Mouse (Mus musculus) hindbrain, postnatal 0 days (tissue): ENCODE measurements around the gene Pde2a. TPM values are rescaled to one million over a fixed set of nuclear protein-coding genes. Genes with fewer than 3 reads are reported as not detected.

ENCODE experiments used
- ATAC-seq: fragments of 200-750 bp; cut with Nextera tagmentation; 2 replicates; pipeline ENCODE4 v1.8.0; 2017; ENCODE audit warnings: mild to moderate bottlenecking, moderate TSS enrichment, moderate library complexity
- DNase-seq: peaks from one replicate; pipeline ENCODE4 v3.0.0-alpha.2; 2015; ENCODE audit warnings: low spot score
- H3K27ac ChIP-seq: fragments of 300-500 bp; sonication (generic); 2 replicates; pipeline ENCODE4 v1.5.1; 2014; ENCODE audit warnings: mild to moderate bottlenecking
- H3K27me3 ChIP-seq: fragments of 300-500 bp; sonication (generic); 2 replicates; pipeline ENCODE4 v1.6.1; 2014; ENCODE audit warnings: low read length, mixed read lengths; ENCODE audit not compliant: insufficient read depth
- H3K36me3 ChIP-seq: fragments of 300-500 bp; sonication (generic); 2 replicates; pipeline ENCODE4 v1.6.1; 2014; ENCODE audit warnings: low read length, mixed read lengths; ENCODE audit not compliant: insufficient read depth
- H3K4me1 ChIP-seq: fragments of 300-500 bp; sonication (generic); 2 replicates; pipeline ENCODE4 v1.6.1; 2014; ENCODE audit warnings: antibody characterized with exemption, low read length, mixed read lengths; ENCODE audit not compliant: insufficient read depth
- H3K4me2 ChIP-seq: fragments of 300-500 bp; sonication (generic); 2 replicates; pipeline ENCODE4 v1.6.1; 2014; ENCODE audit warnings: low read depth, mild to moderate bottlenecking, low read length, moderate library complexity, mixed read lengths
- H3K4me3 ChIP-seq: fragments of 300-500 bp; sonication (generic); 2 replicates; pipeline ENCODE4 v1.5.1; 2014; ENCODE audit warnings: low read length
- H3K9ac ChIP-seq: fragments of 300-500 bp; sonication (generic); replicated peaks from 2 replicates; pipeline ENCODE4 v1.6.1; 2014; ENCODE audit warnings: mild to moderate bottlenecking, low read length, moderate library complexity, mixed read lengths
- H3K9me3 ChIP-seq: fragments of 300-500 bp; sonication (generic); 2 replicates; pipeline ENCODE4 v1.6.1; 2016; ENCODE audit warnings: low read length, mixed read lengths
- CTCF ChIP-seq: IDR thresholded peaks from 2 replicates; pipeline ENCODE4 v1.5.1; 2016; ENCODE audit warnings: antibody characterized with exemption, control low read depth, low read depth
- WGBS: fragments of 180-500 bp; shearing (Covaris S2); extraction: QIAGEN DNeasy Blood & Tissue Kit; methylation state at CpG from one replicate; pipeline ENCODE4 v1.1.7; 2014; 5-methylcytosine and 5-hydroxymethylcytosine counted together
- polyA plus RNA-seq: library from polyadenylated mRNA; unstranded; fragments of >200 nt; fragmentation: Nextera tagmentation; extraction: Ambion mirVana; gene quantifications from 2 replicates; pipeline ENCODE4 v1.2.1, GENCODE M21; 2015
- total RNA-seq: library from RNA; depleted of rRNA; stranded (reverse); fragments of >200 nt; gene quantifications from 2 replicates; pipeline ENCODE4 v1.2.3, GENCODE M21; 2014

Gene Pde2a
- total and polyA plus RNA-seq, 2 experiments from 2014 or later = 27.1 to 55.8 TPM

DNA sequence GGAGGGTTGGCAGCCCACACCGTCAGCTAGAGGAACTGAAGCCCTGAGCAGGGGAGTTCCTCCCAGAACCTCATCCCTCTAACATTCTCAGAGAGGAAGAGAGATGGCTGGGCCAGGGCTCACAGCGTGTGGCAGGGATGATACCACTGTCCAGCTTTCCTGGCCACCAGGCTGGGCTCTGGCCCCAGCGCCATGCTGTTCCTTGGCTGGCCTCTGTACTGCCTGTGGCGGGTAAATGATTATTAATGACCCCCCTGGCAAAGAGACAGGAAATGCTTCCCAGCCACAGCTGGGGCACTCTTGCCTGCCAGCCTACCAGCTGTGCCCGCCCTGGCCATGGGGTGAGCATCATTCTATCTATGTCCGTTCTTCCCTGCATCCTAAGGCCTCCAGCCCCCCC, 33.6 kb downstream of the Pde2a start:
- Histone ChIP-seq H3K27ac (no peak overlapping the region), H3K4me3 (no peak overlapping the region), H3K36me3 (no peaks in the 10 kb centered on the region), H3K4me2 (no peak overlapping the region), H3K9ac (no peak overlapping the region), H3K9me3 (no peaks in the 10 kb centered on the region), H3K4me1 (peaks cover 10% of the 10 kb centered on the region; the same call in 1 of the 2 replicates), H3K27me3 (no peaks in the 10 kb centered on the region)
- TF ChIP-seq CTCF = 0 out of 2 replicates have a peak, but pooled peaks have one; percentile 13
- DNase-seq = peak; percentile 63
- ATAC-seq = peak; percentile 22
- WGBS = 42% methylated on average over 6 of the region's 6 CpGs

DNA sequence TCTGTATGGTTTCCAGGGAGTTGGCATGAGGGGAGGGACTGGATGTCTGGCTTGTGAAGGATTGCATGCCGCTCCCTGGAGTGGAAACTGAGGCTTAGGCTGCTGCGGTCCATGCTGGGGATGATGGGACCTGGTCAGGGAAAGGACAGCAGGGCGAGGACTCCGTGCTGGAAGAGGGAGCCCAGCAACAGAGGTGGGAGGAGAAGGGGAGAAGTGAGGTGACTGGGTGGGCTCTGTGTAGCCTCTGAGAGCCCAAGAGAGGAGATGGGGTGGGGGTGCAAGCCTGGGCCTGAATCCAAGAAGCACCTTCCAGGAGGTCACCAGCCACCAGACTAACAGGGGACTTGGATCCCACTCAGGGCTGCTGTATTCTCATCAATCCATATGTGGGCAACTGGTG, 34.8 kb downstream of the Pde2a start:
- H3K9ac ChIP-seq = no peak overlapping the region
- 0 out of 2 replicates have a peak overlapping the region, but pooled peaks have one; percentile 13 for H3K4me2 ChIP-seq
- H3K27me3 ChIP-seq = no peaks in the 10 kb centered on the region
- no peak overlapping the region for H3K27ac ChIP-seq
- H3K9me3 ChIP-seq = no peaks in the 10 kb centered on the region
- no peak for TF ChIP-seq CTCF
- peaks cover 14% of the 10 kb centered on the region; the same call in 1 of the 2 replicates for H3K4me1 ChIP-seq
- no peaks in the 10 kb centered on the region for H3K36me3 ChIP-seq
- ATAC-seq (no peak), DNase-seq (no peak)
- 54% methylated on average over 4 of the region's 4 CpGs for WGBS
- no peak overlapping the region for H3K4me3 ChIP-seq

DNA sequence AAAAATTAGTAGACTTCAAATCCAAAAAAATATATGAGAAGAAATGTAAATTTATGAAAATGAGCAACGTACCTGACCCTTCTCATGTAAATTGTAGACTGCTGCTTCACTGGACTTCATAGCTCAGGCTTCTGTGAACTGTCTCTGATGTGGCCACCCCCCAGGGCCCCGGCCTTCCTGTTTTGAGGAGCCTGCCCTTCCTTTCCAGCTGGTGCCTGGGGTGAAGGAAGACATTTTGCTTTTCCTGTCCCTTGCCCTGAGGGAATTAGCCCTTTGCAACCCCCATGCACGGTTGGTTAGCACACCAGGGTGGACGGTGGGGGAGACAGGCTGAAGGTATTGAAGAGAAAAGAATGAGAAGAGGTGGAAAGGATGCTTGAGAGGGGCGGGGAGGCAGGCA, 35.3 kb downstream of the Pde2a start:
- Histone ChIP-seq H3K27ac (no peak overlapping the region), H3K9me3 (no peaks in the 10 kb centered on the region), H3K4me1 (peaks cover 14% of the 10 kb centered on the region; the same call in 1 of the 2 replicates), H3K36me3 (no peaks in the 10 kb centered on the region), H3K4me2 (no peak overlapping the region), H3K4me3 (no peak overlapping the region), H3K27me3 (no peaks in the 10 kb centered on the region), H3K9ac (no peak overlapping the region)
- TF ChIP-seq CTCF = no peak
- DNase-seq = no peak
- ATAC-seq = no peak
- WGBS = 35% methylated on average over 5 of the region's 5 CpGs

DNA sequence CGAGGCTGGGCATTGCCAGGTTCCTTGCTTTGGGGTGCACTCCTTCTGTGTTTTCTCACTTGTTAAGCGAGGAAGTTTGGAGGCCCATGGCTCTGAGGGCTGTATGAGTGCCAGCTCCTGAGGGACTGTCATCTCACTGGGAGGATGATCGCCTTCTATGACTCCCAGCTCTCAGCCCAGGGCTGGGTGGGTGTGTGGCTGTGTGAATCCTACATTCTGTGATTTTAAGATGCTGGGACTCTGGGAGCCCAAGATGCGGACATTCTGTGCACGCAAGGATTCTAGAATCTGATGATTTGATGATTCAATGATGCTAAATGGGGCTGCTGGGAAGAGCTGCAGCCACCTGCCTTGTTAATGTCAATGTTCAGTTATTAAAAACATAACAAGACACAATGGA, 35.8 kb downstream of the Pde2a start:
- peaks cover 19% of the 10 kb centered on the region; the same call in 1 of the 2 replicates for H3K4me1 ChIP-seq
- no peak for TF ChIP-seq CTCF
- H3K36me3 ChIP-seq = no peaks in the 10 kb centered on the region
- no peak overlapping the region for H3K9ac ChIP-seq
- no peaks in the 10 kb centered on the region for H3K27me3 ChIP-seq
- no peaks in the 10 kb centered on the region for H3K9me3 ChIP-seq
- H3K27ac ChIP-seq = no peak overlapping the region
- WGBS = 75% methylated on average over 5 of the region's 5 CpGs
- H3K4me2 ChIP-seq = no peak overlapping the region
- no peak for ATAC-seq
- no peak overlapping the region for H3K4me3 ChIP-seq
- no peak for DNase-seq

DNA sequence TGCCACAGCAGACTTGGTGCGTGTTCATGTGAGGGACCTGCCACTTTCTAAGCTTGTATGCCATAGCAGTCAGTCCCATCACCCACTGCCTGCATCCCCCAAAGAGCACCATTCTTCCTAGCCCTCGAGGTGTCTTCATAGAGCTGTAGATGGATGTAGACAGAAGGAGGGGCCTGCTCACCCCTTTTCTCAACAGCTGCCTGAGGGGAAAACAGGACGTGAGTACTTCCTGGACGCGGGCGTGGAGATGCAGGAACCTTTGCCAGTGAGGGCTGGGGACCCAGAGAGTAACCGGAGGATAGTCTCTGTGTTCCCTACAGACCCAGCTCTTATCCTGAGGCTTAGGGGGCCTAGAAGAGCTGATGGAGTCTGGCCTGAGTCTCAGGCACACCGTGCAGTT, 36.3 kb downstream of the Pde2a start:
- Histone ChIP-seq H3K27me3 (no peaks in the 10 kb centered on the region), H3K9me3 (no peaks in the 10 kb centered on the region), H3K4me3 (no peak overlapping the region), H3K4me1 (peaks cover 25% of the 10 kb centered on the region; the same call in 1 of the 2 replicates), H3K9ac (no peak overlapping the region), H3K36me3 (no peaks in the 10 kb centered on the region), H3K4me2 (no peak overlapping the region), H3K27ac (no peak overlapping the region)
- 63% methylated on average over 8 of the region's 8 CpGs for WGBS
- DNase-seq (no peak), ATAC-seq (no peak)
- no peak for TF ChIP-seq CTCF

DNA sequence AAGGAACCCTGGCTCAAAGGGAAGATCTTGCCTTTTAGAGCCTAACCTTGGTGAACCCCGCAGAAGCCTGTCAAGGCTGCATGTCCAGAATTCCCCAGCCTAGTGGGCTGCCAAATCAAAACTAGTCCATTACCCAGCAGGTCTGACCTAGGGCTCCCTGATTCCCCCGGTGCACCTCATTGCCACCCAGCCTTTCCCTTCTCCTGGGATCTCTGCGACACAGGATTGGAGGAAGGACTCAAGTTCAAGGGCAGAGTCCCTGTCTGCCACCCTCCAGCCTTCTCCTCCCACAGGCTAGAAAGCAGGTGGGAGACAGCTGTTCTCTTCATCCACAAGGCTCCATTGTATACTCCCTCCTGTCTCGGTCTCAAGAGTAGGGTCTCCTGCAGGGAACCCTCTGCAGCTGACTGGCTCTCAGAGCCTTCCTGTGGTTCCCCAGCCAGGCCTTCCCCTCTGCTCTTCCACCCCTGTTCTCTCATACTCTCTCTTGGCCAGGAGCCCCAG, 36.8 kb downstream of the Pde2a start:
- H3K27ac ChIP-seq = no peak overlapping the region
- H3K36me3 ChIP-seq = no peaks in the 10 kb centered on the region
- no peaks in the 10 kb centered on the region for H3K27me3 ChIP-seq
- 72% methylated on average over 4 of the region's 4 CpGs for WGBS
- H3K4me3 ChIP-seq = no peak overlapping the region
- no peak overlapping the region for H3K4me2 ChIP-seq
- H3K9ac ChIP-seq = no peak overlapping the region
- H3K4me1 ChIP-seq = peaks cover 26% of the 10 kb centered on the region; the same call in 1 of the 2 replicates
- DNase-seq (no peak), ATAC-seq (no peak)
- TF ChIP-seq CTCF = no peak
- H3K9me3 ChIP-seq = no peaks in the 10 kb centered on the region

DNA sequence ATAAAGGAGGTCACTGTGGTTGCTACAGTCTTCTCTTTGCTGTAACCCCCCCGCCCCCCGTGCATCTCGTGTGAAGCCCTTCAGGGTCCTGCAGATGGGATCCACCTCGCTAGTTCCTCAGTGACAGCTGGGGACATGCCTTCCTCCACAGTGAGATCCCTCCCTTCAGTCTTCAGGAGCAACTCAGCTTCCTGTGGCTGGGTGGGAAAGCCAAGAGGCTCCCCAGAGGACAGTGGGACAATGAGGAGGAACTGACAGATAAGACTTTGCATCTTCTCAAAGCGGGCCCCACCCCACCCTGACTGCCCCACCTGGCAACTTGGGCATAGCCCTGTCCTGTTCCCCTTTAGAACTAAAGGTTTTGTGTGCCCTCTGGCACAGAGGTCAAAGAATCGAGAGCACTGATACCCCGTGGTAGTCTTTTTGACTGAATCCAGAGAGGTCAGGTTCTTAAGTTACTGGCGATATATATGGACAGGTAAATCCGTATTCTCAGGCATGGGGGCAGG, 37.9 kb downstream of the Pde2a start:
- no peaks in the 10 kb centered on the region for H3K27me3 ChIP-seq
- peaks cover 26% of the 10 kb centered on the region for H3K4me1 ChIP-seq
- no peak for ATAC-seq

More for the DNA sequence above, 37.9 kb downstream of the Pde2a start:
- H3K9me3 ChIP-seq = no peaks in the 10 kb centered on the region
- H3K4me2 ChIP-seq = no peak overlapping the region
- no peak overlapping the region for H3K9ac ChIP-seq
- H3K36me3 ChIP-seq = no peaks in the 10 kb centered on the region
- TF ChIP-seq CTCF = no peak
- WGBS = 78% methylated on average over 9 of the region's 9 CpGs
- H3K4me3 ChIP-seq = no peak overlapping the region
- no peak for DNase-seq
- H3K27ac ChIP-seq = no peak overlapping the region
